Mouse (Mus musculus): ENCODE measurements around the gene Tbc1d24. TPM values are rescaled to one million over a fixed set of nuclear protein-coding genes. Genes with fewer than 3 reads are reported as not detected.

The Tbc1d24 gene
- 2.4 and 3.2 TPM in 2 replicates for polyA plus RNA-seq (2015; fragmentation: Nextera tagmentation; extraction: Ambion mirVana)

DNA sequence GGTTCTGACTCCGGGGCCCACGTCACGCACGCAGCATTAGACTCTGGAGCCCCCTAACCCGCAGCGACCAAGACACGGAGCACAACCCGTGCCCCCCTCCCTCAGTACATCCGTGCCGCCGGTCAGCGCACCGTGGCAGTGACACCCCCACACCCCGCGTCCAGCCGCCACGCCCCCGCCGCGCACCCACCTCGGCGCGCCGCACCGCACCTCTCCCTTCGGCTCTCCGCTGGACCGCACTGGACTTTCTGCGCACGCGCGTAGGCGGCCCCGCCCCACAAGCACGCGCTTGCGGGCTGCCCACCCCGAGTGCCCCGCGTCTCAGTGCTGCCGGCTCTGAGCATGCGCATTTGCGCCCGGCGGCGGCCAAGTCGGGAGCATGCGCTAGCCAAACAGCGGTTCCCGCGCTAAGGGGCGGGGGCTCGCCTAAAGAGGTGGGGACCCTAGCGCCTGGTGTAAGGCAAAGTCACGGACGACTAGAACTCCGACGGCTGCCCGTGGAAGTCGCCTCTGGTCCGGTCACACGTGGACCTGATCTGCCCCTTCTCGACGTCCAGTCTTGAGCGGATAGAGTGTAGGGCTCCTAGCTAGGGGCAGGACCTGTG lies at the start of gene Tbc1d24:
Gene Tbc1d24, minus strand, starts transcription at position 279 of the 605 bp plus-strand sequence.

DNA sequence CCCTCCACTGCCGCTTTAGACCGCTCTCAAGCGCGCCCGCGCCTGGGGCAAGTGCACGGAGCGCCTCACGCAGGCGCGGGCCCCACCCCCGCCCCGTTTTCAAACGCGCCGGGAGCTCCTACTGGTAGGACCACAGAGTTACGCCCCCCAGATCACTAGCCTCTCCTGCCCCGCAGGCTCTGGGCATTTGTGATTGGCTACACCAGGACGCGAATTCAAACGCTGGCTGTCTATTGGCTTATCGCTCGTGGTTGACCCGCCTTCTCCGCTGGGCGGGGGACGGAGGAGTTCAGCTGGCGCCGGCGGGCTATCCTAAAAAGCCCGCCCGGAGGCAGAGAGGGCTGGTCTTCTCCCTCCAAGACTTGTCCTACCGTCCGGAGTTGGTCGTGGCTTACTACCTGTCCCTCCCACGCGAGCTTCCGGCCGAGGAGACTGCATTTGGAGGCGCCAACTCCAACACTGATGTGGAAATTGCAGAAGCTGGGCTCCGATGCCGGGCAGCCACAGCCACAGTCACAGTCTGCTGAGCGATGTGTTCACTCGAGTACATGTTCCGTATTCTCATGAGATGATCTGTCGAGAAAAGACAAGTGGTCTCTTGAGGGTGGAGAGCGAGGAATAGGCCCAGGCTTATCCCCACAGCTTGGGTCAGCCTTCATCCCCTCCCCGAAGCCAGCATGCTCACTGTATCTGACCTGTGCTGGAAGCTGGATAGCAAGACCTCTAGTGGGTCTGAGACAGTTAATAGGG lies 46.1 kb upstream of the Tbc1d24 start, which contains the start of gene Ccnf:
Gene Ccnf, minus strand, starts transcription at position 165 of the 750 bp plus-strand sequence.

DNA sequence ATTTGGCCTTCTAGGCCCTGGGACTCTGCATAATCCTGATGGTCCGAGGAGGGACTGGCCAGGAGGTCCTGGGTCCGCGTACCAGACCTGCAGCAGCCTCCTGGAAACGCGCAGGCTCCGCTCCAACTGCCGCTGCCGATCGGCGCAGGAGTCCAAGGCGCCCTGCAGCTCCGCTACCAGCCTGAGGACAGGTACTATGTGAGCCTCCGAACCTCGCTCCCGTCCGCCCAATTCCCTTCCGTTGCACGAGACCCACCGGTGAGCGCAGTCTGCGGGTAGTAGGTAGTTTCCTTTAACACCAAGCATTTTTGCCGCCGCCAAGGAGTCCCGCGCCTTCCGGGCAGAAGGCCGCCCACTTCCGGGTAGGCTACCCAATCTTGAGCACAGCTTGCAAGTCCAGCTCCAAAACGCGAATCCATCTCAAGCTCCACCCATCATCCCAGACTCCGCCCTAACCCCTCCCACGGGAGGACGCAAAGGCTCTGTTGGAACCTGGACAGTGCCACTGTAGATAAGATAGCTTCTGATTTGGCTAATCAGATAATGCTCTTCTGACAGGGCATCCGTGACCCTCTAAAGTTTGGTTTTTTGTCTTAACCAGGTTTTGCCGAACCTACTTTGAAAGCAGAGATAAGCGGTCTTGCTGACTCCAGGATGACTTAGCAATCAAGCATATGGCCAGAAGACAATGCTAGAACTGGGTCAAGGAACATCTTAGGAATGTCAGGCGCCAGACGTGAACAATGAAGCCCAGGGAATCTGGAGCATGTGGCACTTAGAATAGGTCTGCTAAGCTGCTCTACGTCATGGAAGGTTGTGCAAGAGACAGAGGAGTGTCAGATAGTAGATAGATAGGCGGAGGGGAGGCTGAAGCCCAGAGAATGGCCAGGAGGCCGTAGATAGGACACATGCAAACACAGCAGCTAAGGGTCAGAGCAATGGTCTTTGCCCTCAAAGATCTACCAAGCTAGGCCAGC lies 15.4 kb upstream of the Tbc1d24 start, which contains the start of gene Tedc2:
Gene Tedc2, minus strand, starts transcription at position 417 of the 977 bp plus-strand sequence.

GRCm38 (mm10) chr17:24209043-24209915 lies 3.9 kb upstream of the Tbc1d24 start, which contains the start of gene Ntn3:
Gene Ntn3, minus strand, starts transcription at chr17:24209531.

GRCm38 (mm10) chr17:24169317-24170065 lies 35.9 kb downstream of the Tbc1d24 start, which contains the start of gene Atp6v0c:
Gene Atp6v0c, minus strand, starts transcription at chr17:24169702.

DNA sequence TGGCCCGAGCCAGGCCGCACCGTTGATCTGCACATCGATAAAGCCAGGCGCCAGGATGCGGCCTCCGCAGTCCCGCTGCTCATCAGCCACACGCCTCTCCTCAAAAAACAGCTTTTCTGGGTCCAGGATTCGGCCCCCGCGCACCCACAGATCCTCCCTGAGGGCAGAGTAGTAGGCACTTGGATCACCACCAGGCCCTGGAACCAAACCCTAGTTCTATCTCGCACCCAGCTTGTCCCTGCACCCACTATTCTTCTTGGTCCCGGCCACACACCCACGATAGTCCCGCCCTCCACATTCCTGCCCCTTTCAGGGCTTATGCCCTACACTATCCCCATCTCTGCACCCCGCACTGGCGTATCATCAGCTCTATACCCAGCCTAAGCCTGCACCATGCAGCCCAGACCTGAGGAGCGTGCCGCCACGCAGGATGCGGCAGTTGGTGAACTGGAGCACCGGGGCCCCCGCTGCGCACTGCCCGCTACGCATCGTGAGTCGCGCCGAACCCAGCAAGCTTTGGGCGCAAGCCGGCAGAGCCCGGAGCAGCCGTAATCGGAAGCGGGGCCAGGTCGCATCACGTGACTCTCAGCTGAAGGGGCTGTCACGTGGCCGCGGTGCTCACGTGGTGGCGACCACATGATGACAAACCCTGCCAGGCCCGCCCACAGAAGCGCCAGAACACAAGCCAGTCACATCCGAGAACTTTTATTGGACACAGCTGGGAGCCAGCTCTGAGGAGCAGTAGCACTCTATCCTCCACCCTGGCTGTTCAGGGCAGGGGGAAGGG lies 42.0 kb downstream of the Tbc1d24 start, which contains the start of gene Amdhd2:
Gene Amdhd2, minus strand, starts transcription at position 591 of the 787 bp plus-strand sequence.

DNA sequence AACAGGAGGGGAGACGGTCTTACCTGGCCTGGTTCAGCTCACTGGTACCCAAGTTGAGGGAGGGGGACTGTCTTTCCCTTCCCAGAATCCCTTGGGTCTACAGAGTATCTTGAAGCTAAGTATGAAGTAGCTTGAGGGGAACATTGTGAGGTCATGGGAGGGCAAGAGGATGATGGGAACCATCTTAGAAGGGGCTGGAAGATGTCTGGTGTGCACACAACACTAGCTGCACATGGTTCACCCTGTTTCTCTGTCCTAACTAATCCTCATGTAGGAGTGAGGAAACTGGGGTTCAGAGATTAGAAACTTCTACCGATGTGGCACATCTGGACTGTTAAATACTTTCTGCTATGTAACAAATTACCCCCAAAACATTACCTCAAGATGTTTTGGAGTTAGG lies 54.5 kb downstream of the Tbc1d24 start, which contains the start of gene Pdpk1:
Gene Pdpk1, minus strand, starts transcription at position 101 of the 400 bp plus-strand sequence.

Small RNA genes within 50 kb of the gene (microRNA-seq; reads per million reads assigned to microRNA genes)
- gene Mir5134 = 0.21 to 0.71 reads per million in 2 experiments
- 0 to 0.30 reads per million in 2 experiments for gene Mir6965

Other genes with a start within 250 kb of the Tbc1d24 start
- not detected in 2 replicates for gene Prss30, start 225.0 kb downstream of the Tbc1d24 start, polyA plus RNA-seq (2015; fragmentation: Nextera tagmentation; extraction: Ambion mirVana)
- not detected in 2 replicates for gene Prss22, start 207.5 kb downstream of the Tbc1d24 start, polyA plus RNA-seq (2015; fragmentation: Nextera tagmentation; extraction: Ambion mirVana)
- 0.13 TPM in 1 of 2 replicates, not detected in the other for gene Prss27, start 167.4 kb downstream of the Tbc1d24 start, polyA plus RNA-seq (2015; fragmentation: Nextera tagmentation; extraction: Ambion mirVana)
- 26.5 and 30.3 TPM in 2 replicates for gene Kctd5, start 132.1 kb downstream of the Tbc1d24 start, polyA plus RNA-seq (2015; fragmentation: Nextera tagmentation; extraction: Ambion mirVana)
- gene Pdpk1, start 54.6 kb downstream of the Tbc1d24 start, polyA plus RNA-seq (2015; fragmentation: Nextera tagmentation; extraction: Ambion mirVana) = 46.0 and 57.2 TPM in 2 replicates
- 20.6 and 22.1 TPM in 2 replicates for gene Amdhd2, start 41.8 kb downstream of the Tbc1d24 start, polyA plus RNA-seq (2015; fragmentation: Nextera tagmentation; extraction: Ambion mirVana)
- gene Atp6v0c, start 35.9 kb downstream of the Tbc1d24 start, polyA plus RNA-seq (2015; fragmentation: Nextera tagmentation; extraction: Ambion mirVana) = 366 and 377 TPM in 2 replicates
- 1.9 and 2.1 TPM in 2 replicates for gene Ntn3, start 4.0 kb upstream of the Tbc1d24 start, polyA plus RNA-seq (2015; fragmentation: Nextera tagmentation; extraction: Ambion mirVana)
- 3.7 and 4.5 TPM in 2 replicates for gene Tedc2, start 15.3 kb upstream of the Tbc1d24 start, polyA plus RNA-seq (2015; fragmentation: Nextera tagmentation; extraction: Ambion mirVana)
- 8.0 and 9.4 TPM in 2 replicates for gene Ccnf, start 45.9 kb upstream of the Tbc1d24 start, polyA plus RNA-seq (2015; fragmentation: Nextera tagmentation; extraction: Ambion mirVana)
- gene Abca17, start 145.5 kb upstream of the Tbc1d24 start, polyA plus RNA-seq (2015; fragmentation: Nextera tagmentation; extraction: Ambion mirVana) = not detected in 2 replicates
- gene Abca3, start 146.4 kb upstream of the Tbc1d24 start, polyA plus RNA-seq (2015; fragmentation: Nextera tagmentation; extraction: Ambion mirVana) = 4.2 and 5.4 TPM in 2 replicates
- gene Rnps1, start 209.0 kb upstream of the Tbc1d24 start, polyA plus RNA-seq (2015; fragmentation: Nextera tagmentation; extraction: Ambion mirVana) = 110 and 113 TPM in 2 replicates
- 213 and 235 TPM in 2 replicates for gene Eci1, start 221.1 kb upstream of the Tbc1d24 start, polyA plus RNA-seq (2015; fragmentation: Nextera tagmentation; extraction: Ambion mirVana)
- 0.87 and 2.3 TPM in 2 replicates for gene Dnase1l2, start 237.5 kb upstream of the Tbc1d24 start, polyA plus RNA-seq (2015; fragmentation: Nextera tagmentation; extraction: Ambion mirVana)